Mouse (Mus musculus) hindbrain, embryonic 13.5 days (tissue): ENCODE results near the gene Tsfm. TPM values are rescaled to one million over a fixed set of nuclear protein-coding genes. Genes with fewer than 3 reads are reported as not detected.

Experiments
- ATAC-seq: fragments of 200-750 bp; cut with Nextera tagmentation; 2 replicates; pipeline ENCODE4 v1.8.0; 2017; ENCODE audit warnings: moderate TSS enrichment; ENCODE audit not compliant: low FRiP score
- H3K27ac ChIP-seq: fragments of 300-500 bp; sonication (generic); 2 replicates; pipeline ENCODE4 v1.5.1; 2015; ENCODE audit warnings: inconsistent platforms, mild to moderate bottlenecking, moderate library complexity
- H3K27me3 ChIP-seq: fragments of 300-500 bp; sonication (generic); 2 replicates; pipeline ENCODE4 v1.6.1; 2015; ENCODE audit warnings: mild to moderate bottlenecking, inconsistent platforms
- H3K36me3 ChIP-seq: fragments of 300-500 bp; sonication (generic); 2 replicates; pipeline ENCODE4 v1.6.1; 2015; ENCODE audit warnings: mild to moderate bottlenecking, inconsistent platforms
- H3K4me1 ChIP-seq: fragments of 300-500 bp; sonication (generic); replicated peaks from 2 replicates; pipeline ENCODE4 v1.6.1; 2015; ENCODE audit warnings: inconsistent platforms
- H3K4me2 ChIP-seq: fragments of 300-500 bp; sonication (generic); 2 replicates; pipeline ENCODE4 v1.6.1; 2015; ENCODE audit warnings: inconsistent platforms, mild to moderate bottlenecking, moderate library complexity
- H3K4me3 ChIP-seq: fragments of 300-500 bp; sonication (generic); 2 replicates; pipeline ENCODE4 v1.5.1; 2015; ENCODE audit warnings: mild to moderate bottlenecking, inconsistent platforms
- H3K9ac ChIP-seq: fragments of 300-500 bp; sonication (generic); 2 replicates; pipeline ENCODE4 v1.6.1; 2015; ENCODE audit warnings: mild to moderate bottlenecking, inconsistent platforms
- H3K9me3 ChIP-seq: fragments of 300-500 bp; sonication (generic); 2 replicates; pipeline ENCODE4 v1.6.1; 2016; ENCODE audit warnings: inconsistent platforms
- WGBS: fragments of 180-500 bp; shearing (Covaris S2); methylation state at CpG from one replicate; pipeline ENCODE4 v1.1.7; 2015; 5-methylcytosine and 5-hydroxymethylcytosine counted together
- polyA plus RNA-seq: library from polyadenylated mRNA; unstranded; fragments of >200 nt; fragmentation: Nextera tagmentation; extraction: Ambion mirVana; gene quantifications from 2 replicates; pipeline ENCODE4 v1.2.1, GENCODE M21; 2015

Tsfm gene
- polyA plus RNA-seq, 1 experiment from 2014 or later: 63.4 TPM

- ATAC-seq: peak; percentile 3; the same call in 1 of the 2 replicates
- peak overlapping the region; percentile 96 for H3K4me2 ChIP-seq
- no peaks in the 10 kb centered on the region for H3K36me3 ChIP-seq
- peak overlapping the region; percentile 93 for H3K4me3 ChIP-seq
- H3K9me3 ChIP-seq: no peaks in the 10 kb centered on the region
- under 1% methylated on average over 48 of the region's 57 CpGs for WGBS
- peaks cover 28% of the 10 kb centered on the region for H3K27me3 ChIP-seq
- H3K9ac ChIP-seq: peak overlapping the region; percentile 95
- peaks cover 56% of the 10 kb centered on the region for H3K4me1 ChIP-seq
- peak overlapping the region; percentile 100 for H3K27ac ChIP-seq
Observed at GRCm38 (mm10) chr10:126979636-126980151, 50.9 kb downstream of the Tsfm start.

GRCm38 (mm10) chr10:126979121-126979635 lies 51.5 kb downstream of the Tsfm start:
- H3K36me3 ChIP-seq: no peaks in the 10 kb centered on the region
- WGBS: 1% methylated on average over 31 of the region's 62 CpGs
- ATAC-seq: no peak; the same call in 1 of the 2 replicates
- peak overlapping the region; percentile 100 for H3K27ac ChIP-seq
- H3K9me3 ChIP-seq: no peaks in the 10 kb centered on the region
- H3K4me3 ChIP-seq: peak overlapping the region; percentile 93
- H3K9ac ChIP-seq: peak overlapping the region; percentile 95
- H3K4me2 ChIP-seq: peak overlapping the region; percentile 96
- H3K27me3 ChIP-seq: peaks cover 31% of the 10 kb centered on the region
- H3K4me1 ChIP-seq: peaks cover 51% of the 10 kb centered on the region

DNA sequence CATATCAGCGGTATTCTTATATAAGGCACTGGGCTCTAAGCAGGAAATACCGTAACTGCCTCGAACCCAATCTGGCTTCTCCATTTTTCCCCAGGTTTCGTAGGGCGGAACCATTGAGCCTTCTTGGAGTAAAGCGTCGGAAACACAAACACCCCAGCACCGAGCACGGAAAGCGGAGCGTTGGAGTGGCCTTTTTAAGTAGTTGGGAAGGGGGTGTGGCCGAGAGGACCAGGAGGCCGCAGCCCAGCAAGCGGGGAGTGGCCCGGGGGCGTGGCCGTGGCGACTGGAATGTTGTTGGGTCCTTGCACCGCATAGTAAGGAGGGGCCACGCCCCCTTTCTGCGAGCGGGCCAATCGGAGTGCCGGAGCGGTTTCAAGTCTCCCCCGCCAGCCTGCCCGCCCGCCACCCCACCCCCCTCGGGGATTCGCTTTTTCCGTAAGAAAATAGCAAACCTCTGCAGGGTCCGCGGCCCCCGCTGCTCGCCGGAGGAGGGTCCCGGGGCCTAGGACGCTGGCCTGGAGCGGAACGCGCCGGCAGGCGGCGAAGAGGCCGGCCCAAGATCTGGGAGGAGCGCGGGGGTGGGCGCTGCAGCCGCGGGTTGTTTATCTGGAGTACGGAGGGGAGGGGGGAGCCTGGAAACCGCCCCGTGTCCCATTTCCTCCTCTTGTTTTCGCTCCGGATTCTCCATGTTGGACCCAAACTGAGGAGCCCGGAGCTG lies 52.2 kb downstream of the Tsfm start, which contains the start of gene Ctdsp2:
Gene Ctdsp2, plus strand, starts transcription at position 441 of the 718 bp plus-strand sequence.
- Histone ChIP-seq H3K4me2 (peak within 1 kb of the TSS; percentile 96), H3K4me1 (peaks cover 43% of the 10 kb centered on the region), H3K27me3 (peaks cover 38% of the 10 kb centered on the region), H3K9ac (peak within 1 kb of the TSS; percentile 95), H3K4me3 (peak within 1 kb of the TSS; percentile 93), H3K9me3 (no peaks in the 10 kb centered on the region), H3K36me3 (no peaks in the 10 kb centered on the region), H3K27ac (peak within 1 kb of the TSS; percentile 100)
- peak; percentile 92 for ATAC-seq
- under 1% methylated on average over 48 of the region's 56 CpGs for WGBS

GRCm38 (mm10) chr10:126977076-126977475 lies 53.6 kb downstream of the Tsfm start:
- no peak overlapping the region for H3K4me2 ChIP-seq
- H3K27ac ChIP-seq: no peak overlapping the region
- no peaks in the 10 kb centered on the region for H3K9me3 ChIP-seq
- H3K36me3 ChIP-seq: no peaks in the 10 kb centered on the region
- H3K27me3 ChIP-seq: peaks cover 52% of the 10 kb centered on the region
- ATAC-seq: no peak
- H3K4me1 ChIP-seq: peaks cover 39% of the 10 kb centered on the region
- H3K9ac ChIP-seq: no peak overlapping the region
- WGBS: 17% methylated on average over 4 of the region's 4 CpGs
- no peak overlapping the region for H3K4me3 ChIP-seq

GRCm38 (mm10) chr10:126975706-126976105 lies 54.9 kb downstream of the Tsfm start:
- Histone ChIP-seq H3K27me3 (peaks cover 64% of the 10 kb centered on the region), H3K4me2 (no peak overlapping the region), H3K9me3 (no peaks in the 10 kb centered on the region), H3K9ac (0 out of 2 replicates have a peak overlapping the region, but pooled peaks have one; percentile 13), H3K27ac (no peak overlapping the region), H3K4me3 (no peak overlapping the region), H3K4me1 (peaks cover 30% of the 10 kb centered on the region), H3K36me3 (no peaks in the 10 kb centered on the region)
- 89% methylated on average over 6 of the region's 6 CpGs for WGBS
- ATAC-seq: no peak

DNA sequence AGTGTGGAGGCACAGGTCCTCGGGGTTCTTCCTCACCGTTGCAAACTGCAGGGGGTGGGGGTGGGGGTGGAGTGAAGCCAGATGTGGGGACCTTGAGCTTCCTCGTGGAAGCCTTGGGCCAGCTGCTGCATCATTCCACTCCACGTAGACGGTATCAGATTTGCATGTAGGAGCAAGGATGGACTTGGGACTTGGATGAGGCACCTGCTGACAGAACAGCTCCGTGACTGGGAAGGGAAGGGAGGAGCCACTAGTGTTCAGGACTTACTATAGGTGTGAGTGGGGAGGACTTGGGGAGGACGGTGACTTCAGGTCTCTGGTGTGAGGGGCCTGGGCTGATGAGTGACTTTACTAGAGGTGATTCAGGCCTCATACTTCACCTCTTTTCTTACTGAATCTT lies 57.7 kb downstream of the Tsfm start:
- Histone ChIP-seq H3K9ac (no peak overlapping the region), H3K4me3 (no peak overlapping the region), H3K4me1 (peaks cover 19% of the 10 kb centered on the region), H3K9me3 (no peaks in the 10 kb centered on the region), H3K27me3 (peaks cover 84% of the 10 kb centered on the region), H3K27ac (no peak overlapping the region), H3K4me2 (no peak overlapping the region), H3K36me3 (no peaks in the 10 kb centered on the region)
- no peak for ATAC-seq
- 30% methylated on average over 7 of the region's 7 CpGs for WGBS

DNA sequence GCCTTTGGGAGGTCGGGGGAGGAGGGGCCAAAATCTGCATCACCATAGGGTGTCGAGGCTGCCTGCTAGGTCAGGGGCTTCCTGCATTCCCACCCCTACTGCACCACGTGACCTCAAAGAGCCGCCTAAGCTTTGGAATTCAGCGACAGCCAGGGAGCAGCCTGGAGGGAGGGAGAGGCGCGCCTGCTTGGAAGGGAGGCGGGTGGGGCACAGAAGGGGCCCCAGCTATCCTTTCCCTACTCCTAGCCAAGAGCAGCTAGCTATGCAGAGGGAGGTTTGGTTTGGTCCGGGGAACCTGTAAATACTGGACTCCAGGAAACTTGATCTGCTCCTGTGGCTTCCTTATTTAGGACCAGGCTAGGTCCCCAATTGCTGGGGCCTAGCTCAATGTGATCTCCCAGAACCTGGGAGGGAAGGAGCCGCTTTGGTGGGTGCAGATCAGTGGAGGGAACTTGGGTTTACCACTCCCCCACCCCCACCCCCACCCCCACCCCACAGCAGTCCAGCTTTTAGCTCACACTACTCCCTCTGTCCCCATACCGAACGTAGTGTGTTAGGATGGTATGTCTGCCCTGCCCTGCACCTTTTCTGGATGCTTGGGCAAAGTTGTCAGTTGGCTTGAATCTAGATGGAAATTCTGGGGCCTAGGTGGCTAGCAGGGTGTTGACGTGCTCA lies 58.5 kb downstream of the Tsfm start:
- Histone ChIP-seq H3K4me3 (no peak overlapping the region), H3K9me3 (no peaks in the 10 kb centered on the region), H3K4me1 (peaks cover 15% of the 10 kb centered on the region), H3K36me3 (no peaks in the 10 kb centered on the region), H3K27ac (no peak overlapping the region), H3K9ac (peak overlapping the region; percentile 55; the same call in 1 of the 2 replicates), H3K4me2 (peak overlapping the region; percentile 38), H3K27me3 (peaks cover 86% of the 10 kb centered on the region)
- peak; percentile 63 for ATAC-seq
- WGBS: 7% methylated on average over 13 of the region's 13 CpGs

DNA sequence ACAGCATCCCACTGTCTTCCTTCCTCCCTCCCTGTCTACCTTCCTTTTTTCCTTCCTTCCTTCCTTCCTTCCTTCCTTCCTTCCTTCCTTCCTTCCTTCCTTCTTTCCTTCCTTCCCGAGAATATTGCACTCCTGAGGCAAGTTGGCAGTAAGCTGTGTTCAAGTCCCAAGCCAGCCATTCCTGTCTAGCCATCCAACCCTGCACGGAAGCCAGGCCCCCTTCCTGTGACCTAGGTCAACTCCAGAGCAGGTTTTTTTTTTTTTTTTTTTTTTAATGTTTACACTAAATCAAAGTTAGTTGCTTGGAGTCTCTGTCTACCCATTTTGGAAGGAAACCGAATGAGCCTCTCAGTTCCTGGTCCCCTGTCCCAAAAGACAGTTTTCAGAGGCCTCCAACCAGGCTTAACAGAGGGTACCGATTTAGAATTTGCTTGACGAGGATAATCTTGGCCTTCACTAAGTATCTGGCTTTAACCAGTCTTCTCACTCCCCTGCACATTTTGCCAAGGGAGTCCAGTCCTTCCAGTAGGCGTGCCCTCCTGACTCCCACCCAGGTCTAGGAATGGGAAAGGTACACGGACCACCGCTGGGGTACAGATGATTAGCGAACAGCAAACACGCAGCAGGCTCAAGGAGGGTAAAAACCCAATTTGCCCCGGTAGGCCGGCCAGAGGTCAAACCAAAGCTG lies 59.1 kb downstream of the Tsfm start:
- 0 out of 2 replicates have a peak overlapping the region, but pooled peaks have one; percentile 55 for H3K9ac ChIP-seq
- no peak for ATAC-seq

DNA sequence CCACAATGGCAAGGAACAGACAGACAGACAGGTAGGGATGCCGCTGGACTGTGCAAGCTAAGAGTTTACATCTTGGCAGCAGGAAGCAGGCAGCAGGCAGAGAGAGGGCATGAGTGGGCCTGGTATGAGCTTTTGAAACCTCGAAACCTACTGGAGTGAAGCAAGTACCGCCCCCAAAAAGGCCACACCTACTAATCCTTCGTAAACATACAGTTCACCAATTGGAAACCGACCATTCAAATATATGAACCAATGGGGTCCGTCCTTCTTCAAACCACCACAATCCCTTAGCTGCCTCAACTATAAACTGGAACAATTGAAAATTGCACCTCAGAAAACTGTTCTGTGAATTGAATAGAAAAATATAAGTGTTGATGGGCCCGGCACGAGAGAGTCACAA lies 66.8 kb downstream of the Tsfm start:
- no peaks in the 10 kb centered on the region for H3K9me3 ChIP-seq
- no peak overlapping the region for H3K4me2 ChIP-seq
- H3K36me3 ChIP-seq: no peaks in the 10 kb centered on the region
- H3K9ac ChIP-seq: no peak overlapping the region
- 90% methylated on average over 8 of the region's 8 CpGs for WGBS
- H3K27ac ChIP-seq: no peak overlapping the region
- peaks cover 11% of the 10 kb centered on the region; the same call in 1 of the 2 replicates for H3K4me1 ChIP-seq
- peaks cover 88% of the 10 kb centered on the region for H3K27me3 ChIP-seq
- ATAC-seq: no peak
- H3K4me3 ChIP-seq: no peak overlapping the region

More for the DNA sequence above, 59.1 kb downstream of the Tsfm start:
- Histone ChIP-seq H3K27ac (no peak overlapping the region), H3K4me2 (peak overlapping the region; percentile 38), H3K27me3 (peaks cover 86% of the 10 kb centered on the region), H3K9me3 (no peaks in the 10 kb centered on the region), H3K4me1 (peaks cover 15% of the 10 kb centered on the region), H3K36me3 (no peaks in the 10 kb centered on the region), H3K4me3 (no peak overlapping the region)
- WGBS: 8% methylated on average over 12 of the region's 12 CpGs

- peaks cover 85% of the 10 kb centered on the region for H3K27me3 ChIP-seq
- no peak overlapping the region for H3K27ac ChIP-seq
- no peaks in the 10 kb centered on the region for H3K36me3 ChIP-seq
- no peak for ATAC-seq
- H3K4me3 ChIP-seq: no peak overlapping the region
- WGBS: 50% methylated on average over 6 of the region's 6 CpGs
- H3K4me2 ChIP-seq: no peak overlapping the region
- H3K4me1 ChIP-seq: peaks cover 11% of the 10 kb centered on the region; the same call in 1 of the 2 replicates
- no peaks in the 10 kb centered on the region for H3K9me3 ChIP-seq
- no peak overlapping the region for H3K9ac ChIP-seq
Observed at GRCm38 (mm10) chr10:126962966-126963330, 67.7 kb downstream of the Tsfm start.

DNA sequence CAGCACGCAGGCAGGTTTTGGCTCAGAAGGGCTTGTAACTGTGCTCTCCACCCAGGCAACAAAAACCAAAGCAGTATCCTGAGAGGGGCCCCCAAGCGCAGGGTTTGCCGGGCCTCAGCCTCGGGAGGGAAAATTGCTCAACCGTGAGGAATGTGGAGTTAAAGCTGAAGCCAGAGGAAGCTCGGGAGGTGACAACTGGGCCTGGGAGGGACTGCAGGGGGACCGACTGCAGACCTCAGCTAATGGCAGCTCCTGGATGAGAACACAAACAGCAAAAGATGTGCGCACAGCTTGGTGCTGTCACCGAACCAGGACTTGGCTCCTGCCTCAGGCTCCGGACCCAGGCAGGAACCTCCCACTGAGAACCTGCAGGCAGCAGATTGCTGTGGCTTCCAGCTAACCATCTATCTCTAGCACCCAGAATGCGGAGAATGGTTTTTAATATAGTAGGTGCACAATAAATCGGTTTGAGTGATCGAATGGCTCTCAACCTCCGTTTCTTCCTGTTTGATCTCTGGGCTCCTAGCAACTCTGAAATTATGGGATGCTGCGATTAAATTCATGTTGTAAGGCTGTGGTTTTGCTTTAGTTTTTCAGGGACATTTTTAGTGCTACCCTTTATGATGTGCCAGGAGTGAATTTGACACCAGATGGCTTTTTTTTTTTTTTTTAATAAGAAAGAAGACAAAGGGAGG lies 68.2 kb downstream of the Tsfm start:
- Histone ChIP-seq H3K4me3 (no peak overlapping the region), H3K4me2 (0 out of 2 replicates have a peak overlapping the region, but pooled peaks have one; percentile 2), H3K9ac (no peak overlapping the region), H3K27me3 (peaks cover 83% of the 10 kb centered on the region), H3K36me3 (no peaks in the 10 kb centered on the region), H3K4me1 (peaks cover 16% of the 10 kb centered on the region), H3K9me3 (no peaks in the 10 kb centered on the region), H3K27ac (0 out of 2 replicates have a peak overlapping the region, but pooled peaks have one; percentile 4)
- WGBS: 24% methylated on average over 15 of the region's 15 CpGs
- ATAC-seq: no peak
